Mouse (Mus musculus) hindbrain, embryonic 12.5 days (tissue): ENCODE measurements at regions not wholly inside any gene's neighbourhood (a gene's known extent, or its start where the extent isn't known, plus 50 kb on each side); places are given as distances from the start of the nearest gene placed in this dataset.

ENCODE experiments used
- ATAC-seq: fragments of 200-750 bp; cut with Nextera tagmentation; 2 replicates; pipeline ENCODE4 v1.8.0; 2017; ENCODE audit warnings: moderate TSS enrichment; ENCODE audit not compliant: low FRiP score
- H3K27ac ChIP-seq: fragments of 300-500 bp; sonication (generic); 2 replicates; pipeline ENCODE4 v1.5.1; 2016; ENCODE audit warnings: mild to moderate bottlenecking
- H3K27me3 ChIP-seq: fragments of 300-500 bp; sonication (generic); 2 replicates; pipeline ENCODE4 v1.6.1; 2016; ENCODE audit warnings: mild to moderate bottlenecking
- H3K36me3 ChIP-seq: fragments of 300-500 bp; sonication (generic); 2 replicates; pipeline ENCODE4 v1.6.1; 2016; ENCODE audit warnings: mild to moderate bottlenecking
- H3K4me1 ChIP-seq: fragments of 300-500 bp; sonication (generic); 2 replicates; pipeline ENCODE4 v1.6.1; 2016
- H3K4me2 ChIP-seq: fragments of 300-500 bp; sonication (generic); replicated peaks from 2 replicates; pipeline ENCODE4 v1.6.1; 2016; ENCODE audit warnings: mild to moderate bottlenecking
- H3K4me3 ChIP-seq: fragments of 300-500 bp; sonication (generic); 2 replicates; pipeline ENCODE4 v1.5.1; 2016; ENCODE audit warnings: mild to moderate bottlenecking
- H3K9ac ChIP-seq: fragments of 300-500 bp; sonication (generic); 2 replicates; pipeline ENCODE4 v1.6.1; 2016; ENCODE audit warnings: mild to moderate bottlenecking, moderate library complexity
- H3K9me3 ChIP-seq: fragments of 300-500 bp; sonication (generic); replicated peaks from 2 replicates; pipeline ENCODE4 v1.6.1; 2016; ENCODE audit warnings: mild to moderate bottlenecking
- WGBS: fragments of 180-500 bp; shearing (Covaris S2); methylation state at CpG from one replicate; pipeline ENCODE4 v1.1.7; 2016; 5-methylcytosine and 5-hydroxymethylcytosine counted together

GRCm38 (mm10) chr10:98796016-98796415 lies 118.2 kb upstream of the Atp2b1 start:
- Histone ChIP-seq H3K36me3 (no peaks in the 10 kb centered on the region), H3K27me3 (no peaks in the 10 kb centered on the region), H3K4me3 (no peak overlapping the region), H3K4me2 (no peak overlapping the region), H3K4me1 (no peaks in the 10 kb centered on the region), H3K9me3 (no peaks in the 10 kb centered on the region), H3K27ac (no peak overlapping the region), H3K9ac (no peak overlapping the region)
- 95% methylated on average over 3 of the region's 3 CpGs for WGBS
- no peak for ATAC-seq

- ATAC-seq = no peak
- Histone ChIP-seq H3K27ac (no peak overlapping the region), H3K36me3 (no peaks in the 10 kb centered on the region), H3K4me3 (no peak overlapping the region), H3K9me3 (no peaks in the 10 kb centered on the region), H3K4me2 (no peak overlapping the region), H3K9ac (no peak overlapping the region), H3K27me3 (no peaks in the 10 kb centered on the region), H3K4me1 (no peaks in the 10 kb centered on the region)
- WGBS = 84% methylated on average over 6 of the region's 6 CpGs
These were observed 115.4 kb upstream of the Atp2b1 start for GRCm38 (mm10) chr10:98798634-98799415.

GRCm38 (mm10) chr10:98799830-98800229 lies 114.4 kb upstream of the Atp2b1 start:
- no peaks in the 10 kb centered on the region for H3K27me3 ChIP-seq
- no peaks in the 10 kb centered on the region for H3K36me3 ChIP-seq
- WGBS = 90% methylated on average over 3 of the region's 3 CpGs
- H3K4me1 ChIP-seq = no peaks in the 10 kb centered on the region
- H3K9ac ChIP-seq = no peak overlapping the region
- no peak overlapping the region for H3K27ac ChIP-seq
- ATAC-seq = no peak
- no peaks in the 10 kb centered on the region for H3K9me3 ChIP-seq
- H3K4me3 ChIP-seq = no peak overlapping the region
- no peak overlapping the region for H3K4me2 ChIP-seq

- WGBS = 27% methylated on average over 8 of the region's 8 CpGs
- ATAC-seq = no peak; the same call in 1 of the 2 replicates
- H3K27me3 ChIP-seq = no peaks in the 10 kb centered on the region
These were observed 113.3 kb upstream of the Atp2b1 start for GRCm38 (mm10) chr10:98800949-98801348.

GRCm38 (mm10) chr10:98805013-98805412 lies 109.2 kb upstream of the Atp2b1 start:
- Histone ChIP-seq H3K27ac (no peak overlapping the region), H3K4me3 (no peak overlapping the region), H3K4me1 (no peaks in the 10 kb centered on the region), H3K9me3 (no peaks in the 10 kb centered on the region), H3K36me3 (no peaks in the 10 kb centered on the region), H3K4me2 (no peak overlapping the region), H3K9ac (no peak overlapping the region), H3K27me3 (no peaks in the 10 kb centered on the region)
- ATAC-seq = no peak
- WGBS = 100% methylated on average over 1 of the region's 1 CpGs

More at GRCm38 (mm10) chr10:98800949-98801348, 113.3 kb upstream of the Atp2b1 start:
- Histone ChIP-seq H3K4me3 (no peak overlapping the region), H3K4me2 (no peak overlapping the region), H3K27ac (no peak overlapping the region), H3K9me3 (no peaks in the 10 kb centered on the region), H3K9ac (no peak overlapping the region), H3K36me3 (no peaks in the 10 kb centered on the region), H3K4me1 (no peaks in the 10 kb centered on the region)

GRCm38 (mm10) chr10:98806798-98807535 lies 107.2 kb upstream of the Atp2b1 start:
- Histone ChIP-seq H3K36me3 (no peaks in the 10 kb centered on the region), H3K27me3 (no peaks in the 10 kb centered on the region), H3K4me1 (no peaks in the 10 kb centered on the region), H3K4me2 (0 out of 2 replicates have a peak overlapping the region, but pooled peaks have one; percentile 9), H3K4me3 (no peak overlapping the region), H3K27ac (no peak overlapping the region; the same call in 1 of the 2 replicates), H3K9me3 (no peaks in the 10 kb centered on the region), H3K9ac (no peak overlapping the region)
- ATAC-seq = no peak
- 73% methylated on average over 19 of the region's 19 CpGs for WGBS

GRCm38 (mm10) chr10:98808644-98809043 lies 105.6 kb upstream of the Atp2b1 start:
- Histone ChIP-seq H3K4me3 (no peak overlapping the region), H3K4me1 (no peaks in the 10 kb centered on the region), H3K27ac (no peak overlapping the region), H3K9ac (no peak overlapping the region), H3K36me3 (no peaks in the 10 kb centered on the region), H3K9me3 (no peaks in the 10 kb centered on the region), H3K4me2 (no peak overlapping the region), H3K27me3 (no peaks in the 10 kb centered on the region)
- no peak for ATAC-seq
- WGBS = 67% methylated on average over 4 of the region's 4 CpGs

GRCm38 (mm10) chr10:98829051-98829450 lies 85.2 kb upstream of the Atp2b1 start:
- no peak overlapping the region for H3K4me2 ChIP-seq
- no peak overlapping the region for H3K4me3 ChIP-seq
- 96% methylated on average over 5 of the region's 5 CpGs for WGBS
- no peak for ATAC-seq
- H3K9ac ChIP-seq = no peak overlapping the region
- H3K4me1 ChIP-seq = no peaks in the 10 kb centered on the region
- H3K9me3 ChIP-seq = no peaks in the 10 kb centered on the region
- no peak overlapping the region for H3K27ac ChIP-seq
- H3K27me3 ChIP-seq = no peaks in the 10 kb centered on the region
- no peaks in the 10 kb centered on the region for H3K36me3 ChIP-seq

GRCm38 (mm10) chr10:98831488-98831887 lies 82.7 kb upstream of the Atp2b1 start:
- WGBS = 75% methylated on average over 7 of the region's 7 CpGs
- H3K9ac ChIP-seq = no peak overlapping the region
- ATAC-seq = no peak
- no peaks in the 10 kb centered on the region for H3K4me1 ChIP-seq
- no peaks in the 10 kb centered on the region for H3K27me3 ChIP-seq
- H3K4me2 ChIP-seq = no peak overlapping the region
- H3K4me3 ChIP-seq = no peak overlapping the region
- no peaks in the 10 kb centered on the region for H3K9me3 ChIP-seq
- H3K27ac ChIP-seq = no peak overlapping the region
- no peaks in the 10 kb centered on the region for H3K36me3 ChIP-seq

GRCm38 (mm10) chr10:98837289-98838181 lies 76.7 kb upstream of the Atp2b1 start:
- Histone ChIP-seq H3K4me2 (no peak overlapping the region), H3K36me3 (no peaks in the 10 kb centered on the region), H3K27ac (no peak overlapping the region), H3K9me3 (0 out of 2 replicates have a peak, but pooled peaks cover 4% of the 10 kb centered on the region), H3K4me3 (no peak overlapping the region), H3K9ac (no peak overlapping the region), H3K27me3 (no peaks in the 10 kb centered on the region), H3K4me1 (no peaks in the 10 kb centered on the region)
- WGBS = 76% methylated on average over 16 of the region's 16 CpGs
- ATAC-seq = no peak

GRCm38 (mm10) chr10:98838926-98839679 lies 75.1 kb upstream of the Atp2b1 start:
- Histone ChIP-seq H3K4me2 (no peak overlapping the region), H3K4me1 (no peaks in the 10 kb centered on the region), H3K9ac (no peak overlapping the region), H3K36me3 (no peaks in the 10 kb centered on the region), H3K4me3 (no peak overlapping the region), H3K9me3 (peaks cover 19% of the 10 kb centered on the region), H3K27ac (no peak overlapping the region), H3K27me3 (no peaks in the 10 kb centered on the region)
- 92% methylated on average over 8 of the region's 8 CpGs for WGBS
- ATAC-seq = no peak
